ENCODE assay signal across 19 mouse cellular contexts in the genomic region with DNA sequence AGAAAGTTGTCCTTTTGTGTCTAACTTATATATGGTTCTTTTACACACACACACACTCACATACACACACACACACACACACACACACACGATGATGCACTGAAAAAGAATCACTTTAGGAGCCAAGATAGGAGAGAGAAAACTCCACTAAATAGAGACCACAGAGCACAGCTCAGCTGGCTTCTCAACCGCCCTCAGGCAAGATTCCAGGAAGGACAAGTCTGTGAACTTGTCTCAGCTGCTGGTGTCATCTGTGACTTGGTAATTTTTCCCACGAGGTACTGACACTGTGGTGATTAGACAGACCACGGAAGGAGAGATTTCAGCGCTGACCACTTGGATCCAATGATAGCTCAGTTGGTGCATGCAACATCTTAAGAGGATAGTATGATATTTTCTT.
DNase-seq lines count a peak whose midpoint lies in the region; ATAC-seq lines count a peak whose summit lies in the region.
"Had no signal": no experiment of that assay in that cellular context is flagged by ENCODE, and none has a peak within 500 bp of the region (broad histone marks: within the 10 kb centered on the region; RNA-seq: fewer than 3 reads in every experiment).

No protein-coding gene starts in this region.

- peak; percentile 9 for DNase-seq in embryonic facial prominence, embryonic 14.5 days (ENCODE audit: low spot score)
- DNase-seq in embryonic facial prominence, embryonic 10.5 days (ENCODE audit: low spot score) = no peak
- peak; percentile 20 for DNase-seq in kidney, postnatal 10 days
- no peak for DNase-seq in kidney, adult 18-20 months
- DNase-seq in midbrain, embryonic 11.5 days (ENCODE audit: low spot score, missing footprints) = peak; percentile 78
- no peak for DNase-seq in midbrain, embryonic 14.5 days
- no peak for DNase-seq in MN1 (ENCODE audit: low spot score)
- DNase-seq: adrenal gland, adult 8-10 months; adrenal gland, postnatal 36 days; cerebellum, adult 2 months; cerebellum, postnatal 25 days; forebrain, postnatal 0 days; gastrocnemius, postnatal 14 days had no signal

- no peak overlapping the region for H3K9ac ChIP-seq in embryonic facial prominence, embryonic 14.5 days (ENCODE audit: low read depth, low read length)
- no peak overlapping the region for H3K9ac ChIP-seq in midbrain, embryonic 11.5 days (ENCODE audit: low read length)
- no peak overlapping the region for H3K9ac ChIP-seq in midbrain, embryonic 14.5 days (replicated peaks; ENCODE audit: low read length)
- H3K9ac ChIP-seq: embryonic facial prominence, embryonic 13.5 days; forebrain, embryonic 13.5 days; forebrain, postnatal 0 days; heart, embryonic 12.5 days; hindbrain, embryonic 15.5 days had no signal

- no peak overlapping the region for H3K27ac ChIP-seq in embryonic facial prominence, embryonic 14.5 days (replicated peaks; ENCODE audit: low read depth, low read length)
- no peak overlapping the region for H3K27ac ChIP-seq in embryonic facial prominence, embryonic 10.5 days (replicated peaks)
- no peak overlapping the region for H3K27ac ChIP-seq in midbrain, embryonic 11.5 days (ENCODE audit: low read depth, low read length)
- H3K27ac ChIP-seq in midbrain, embryonic 14.5 days (replicated peaks; ENCODE audit: low read depth, low read length) = no peak overlapping the region
- H3K27ac ChIP-seq: embryonic facial prominence, embryonic 13.5 days; forebrain, embryonic 13.5 days; hindbrain, embryonic 10.5 days; hindbrain, embryonic 15.5 days had no signal

- no peaks in the 10 kb centered on the region for H3K4me1 ChIP-seq in embryonic facial prominence, embryonic 14.5 days (ENCODE audit: control insufficient read depth, insufficient read depth, low read length)
- no peaks in the 10 kb centered on the region for H3K4me1 ChIP-seq in embryonic facial prominence, embryonic 10.5 days
- H3K4me1 ChIP-seq in midbrain, embryonic 11.5 days (ENCODE audit: control insufficient read depth, insufficient read depth, low read length) = no peaks in the 10 kb centered on the region
- H3K4me1 ChIP-seq in midbrain, embryonic 14.5 days (ENCODE audit: control insufficient read depth, insufficient read depth, low read length) = peaks cover 7% of the 10 kb centered on the region; the same call in 1 of the 2 replicates
- H3K4me1 ChIP-seq: embryonic facial prominence, embryonic 13.5 days; forebrain, embryonic 13.5 days; heart, embryonic 12.5 days had no signal

- no peak overlapping the region for H3K4me2 ChIP-seq in embryonic facial prominence, embryonic 14.5 days (ENCODE audit: low read depth, low read length)
- H3K4me2 ChIP-seq in midbrain, embryonic 11.5 days = no peak overlapping the region
- no peak overlapping the region for H3K4me2 ChIP-seq in midbrain, embryonic 14.5 days (ENCODE audit: low read length)
- H3K4me2 ChIP-seq: embryonic facial prominence, embryonic 13.5 days; forebrain, embryonic 13.5 days; heart, embryonic 12.5 days; hindbrain, embryonic 15.5 days had no signal

- peaks cover 26% of the 10 kb centered on the region for H3K36me3 ChIP-seq in embryonic facial prominence, embryonic 14.5 days (ENCODE audit: control insufficient read depth, insufficient read depth, low read length)
- H3K36me3 ChIP-seq in embryonic facial prominence, embryonic 10.5 days (replicated peaks) = no peaks in the 10 kb centered on the region
- no peaks in the 10 kb centered on the region for H3K36me3 ChIP-seq in midbrain, embryonic 11.5 days (ENCODE audit: control insufficient read depth, insufficient read depth, low read length)
- H3K36me3 ChIP-seq in midbrain, embryonic 14.5 days (ENCODE audit: control insufficient read depth, insufficient read depth, low read length) = no peaks in the 10 kb centered on the region
- H3K36me3 ChIP-seq: heart, embryonic 12.5 days; hindbrain, embryonic 10.5 days; hindbrain, embryonic 15.5 days had no signal

- no peaks in the 10 kb centered on the region for H3K9me3 ChIP-seq in embryonic facial prominence, embryonic 14.5 days (ENCODE audit: control insufficient read depth, low read length)
- H3K9me3 ChIP-seq in embryonic facial prominence, embryonic 10.5 days = no peaks in the 10 kb centered on the region
- H3K9me3 ChIP-seq in midbrain, embryonic 11.5 days (ENCODE audit: control insufficient read depth, low read length) = no peaks in the 10 kb centered on the region
- H3K9me3 ChIP-seq in midbrain, embryonic 14.5 days (ENCODE audit: control insufficient read depth, low read length) = no peaks in the 10 kb centered on the region
- H3K9me3 ChIP-seq: embryonic facial prominence, embryonic 13.5 days; forebrain, embryonic 13.5 days; heart, embryonic 12.5 days; hindbrain, embryonic 10.5 days; hindbrain, embryonic 15.5 days had no signal

- no peaks in the 10 kb centered on the region for H3K27me3 ChIP-seq in embryonic facial prominence, embryonic 14.5 days (replicated peaks; ENCODE audit: control insufficient read depth, insufficient read depth, low read length)
- H3K27me3 ChIP-seq in embryonic facial prominence, embryonic 10.5 days (replicated peaks; ENCODE audit: low read depth, poor library complexity, severe bottlenecking) = no peaks in the 10 kb centered on the region
- no peaks in the 10 kb centered on the region for H3K27me3 ChIP-seq in midbrain, embryonic 11.5 days (ENCODE audit: control insufficient read depth, insufficient read depth, low read length)
- no peaks in the 10 kb centered on the region for H3K27me3 ChIP-seq in midbrain, embryonic 14.5 days (ENCODE audit: control insufficient read depth, insufficient read depth, low read length)
- H3K27me3 ChIP-seq: CH12.LX; embryonic facial prominence, embryonic 13.5 days; forebrain, embryonic 13.5 days; heart, embryonic 12.5 days; hindbrain, embryonic 15.5 days had no signal

- H3K4me3 ChIP-seq in embryonic facial prominence, embryonic 14.5 days (ENCODE audit: low read depth, low read length) = no peak overlapping the region
- H3K4me3 ChIP-seq in embryonic facial prominence, embryonic 10.5 days = no peak overlapping the region
- H3K4me3 ChIP-seq in midbrain, embryonic 11.5 days (ENCODE audit: low read depth, low read length) = no peak overlapping the region
- H3K4me3 ChIP-seq in midbrain, embryonic 14.5 days (replicated peaks; ENCODE audit: low read depth, low read length) = no peak overlapping the region
- H3K4me3 ChIP-seq: embryonic facial prominence, embryonic 13.5 days; forebrain, embryonic 13.5 days; heart, embryonic 12.5 days; hindbrain, embryonic 10.5 days; hindbrain, embryonic 15.5 days had no signal

- WGBS in embryonic facial prominence, embryonic 14.5 days = 66% methylated on average over 5 of the region's 5 CpGs
- 80% methylated on average over 5 of the region's 5 CpGs for WGBS in embryonic facial prominence, embryonic 10.5 days
- WGBS in midbrain, embryonic 11.5 days = 87% methylated on average over 5 of the region's 5 CpGs
- WGBS in midbrain, embryonic 14.5 days = 71% methylated on average over 5 of the region's 5 CpGs

- no peak for ATAC-seq in embryonic facial prominence, embryonic 14.5 days (ENCODE audit: low read depth)
- no peak for ATAC-seq in midbrain, embryonic 11.5 days (ENCODE audit: low FRiP score)
- ATAC-seq in midbrain, embryonic 14.5 days (ENCODE audit: low FRiP score, low TSS enrichment) = no peak
- ATAC-seq: forebrain, embryonic 13.5 days; forebrain, postnatal 0 days had no signal

Comparison
In these comparisons a context has a peak if more than half of its experiments do, and no peak if none do; other contexts are left out.
1. DNase-seq: peak in embryonic facial prominence, embryonic 14.5 days (single experiment), kidney, postnatal 10 days (single experiment) and midbrain, embryonic 11.5 days (single experiment); none in embryonic facial prominence, embryonic 10.5 days (single experiment), kidney, adult 18-20 months (single experiment), midbrain, embryonic 14.5 days (single experiment) and MN1 (single experiment).